Mouse (Mus musculus) liver, embryonic 16.5 days (tissue): ENCODE results near the gene C1qtnf6. TPM values are rescaled to one million over a fixed set of nuclear protein-coding genes. Genes with fewer than 3 reads are reported as not detected.
A peak's percentile ranks its signal among the peaks of the same experiment; 100 is the strongest.

Experiments used
- ATAC-seq: fragments of 200-750 bp; cut with Nextera tagmentation; 2 replicates; pipeline ENCODE4 v1.8.0; 2017; ENCODE audit warnings: low read depth, mild to moderate bottlenecking, moderate number of reproducible peaks, moderate library complexity
- H3K27ac ChIP-seq: fragments of 300-500 bp; sonication (generic); 2 replicates; pipeline ENCODE4 v1.5.1; 2014; ENCODE audit warnings: mild to moderate bottlenecking, low read length
- H3K27me3 ChIP-seq: fragments of 300-500 bp; sonication (generic); 2 replicates; pipeline ENCODE4 v1.6.1; 2014; ENCODE audit warnings: low read depth, low read length, mixed read lengths; ENCODE audit not compliant: control insufficient read depth, insufficient read depth
- H3K36me3 ChIP-seq: fragments of 300-500 bp; sonication (generic); 2 replicates; pipeline ENCODE4 v1.6.1; 2014; ENCODE audit warnings: mild to moderate bottlenecking; ENCODE audit not compliant: control insufficient read depth, insufficient read depth
- H3K4me1 ChIP-seq: fragments of 300-500 bp; sonication (generic); 2 replicates; pipeline ENCODE4 v1.6.1; 2014; ENCODE audit warnings: low read depth, low read length, mixed read lengths; ENCODE audit not compliant: control insufficient read depth
- H3K4me2 ChIP-seq: fragments of 300-500 bp; sonication (generic); 2 replicates; pipeline ENCODE4 v1.6.1; 2014; ENCODE audit warnings: low read depth, low read length, mixed read lengths
- H3K4me3 ChIP-seq: fragments of 300-500 bp; sonication (generic); 2 replicates; pipeline ENCODE4 v1.5.1; 2014; ENCODE audit warnings: low read depth, mild to moderate bottlenecking, low read length
- H3K9ac ChIP-seq: fragments of 300-500 bp; sonication (generic); 2 replicates; pipeline ENCODE4 v1.6.1; 2014; ENCODE audit warnings: low read depth, low read length
- H3K9me3 ChIP-seq: fragments of 300-500 bp; sonication (generic); replicated peaks from 2 replicates; pipeline ENCODE4 v1.6.1; 2016; ENCODE audit warnings: low read length; ENCODE audit not compliant: control insufficient read depth
- WGBS: fragments of 180-500 bp; shearing (Covaris S2); extraction: QIAGEN DNeasy Blood & Tissue Kit; methylation state at CpG from one replicate; pipeline ENCODE4 v1.1.7; 2014; ENCODE audit not compliant: insufficient replicate concordance; 5-methylcytosine and 5-hydroxymethylcytosine counted together
- polyA plus RNA-seq: library from polyadenylated mRNA; unstranded; fragments of >200 nt; fragmentation: Nextera tagmentation; extraction: Ambion mirVana; gene quantifications from 2 replicates; pipeline ENCODE4 v1.2.1, GENCODE M21; 2015

The C1qtnf6 gene
- polyA plus RNA-seq, 1 experiment from 2014 or later = 5.3 TPM

DNA sequence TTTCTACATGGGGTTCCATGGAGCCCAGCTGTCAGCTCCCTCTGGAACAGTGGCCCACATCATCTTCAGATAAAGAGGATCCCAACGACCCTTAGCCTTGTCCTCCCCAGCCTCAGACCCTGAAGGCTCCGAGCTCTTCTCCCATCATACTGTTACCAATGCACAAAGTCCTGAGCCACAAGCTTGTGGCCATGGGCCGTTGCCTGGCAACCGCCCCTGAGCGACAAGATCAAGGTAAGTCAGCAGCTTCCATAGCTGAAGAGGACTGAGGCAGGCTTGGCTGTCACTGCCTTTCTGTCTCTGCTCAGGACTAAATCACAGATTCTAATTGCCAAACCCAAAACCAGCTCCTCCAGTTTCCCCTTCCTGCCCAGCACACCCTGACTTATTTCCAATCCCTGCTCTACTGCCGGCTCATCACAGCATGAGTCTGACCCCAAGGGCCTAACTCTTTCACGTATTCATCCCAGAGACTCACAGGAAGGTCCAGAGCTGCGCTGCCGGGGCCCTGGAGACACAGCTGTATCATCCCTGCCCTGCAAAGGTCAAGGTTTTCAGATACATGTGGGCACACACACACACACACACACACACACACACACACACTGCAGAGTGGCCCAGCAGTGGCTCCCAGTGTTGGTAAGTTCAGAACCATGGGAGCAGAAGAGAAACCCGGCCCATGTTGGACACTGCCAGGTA lies 4.7 kb upstream of the C1qtnf6 start:
- WGBS = 50% methylated on average over 10 of the region's 10 CpGs

DNA sequence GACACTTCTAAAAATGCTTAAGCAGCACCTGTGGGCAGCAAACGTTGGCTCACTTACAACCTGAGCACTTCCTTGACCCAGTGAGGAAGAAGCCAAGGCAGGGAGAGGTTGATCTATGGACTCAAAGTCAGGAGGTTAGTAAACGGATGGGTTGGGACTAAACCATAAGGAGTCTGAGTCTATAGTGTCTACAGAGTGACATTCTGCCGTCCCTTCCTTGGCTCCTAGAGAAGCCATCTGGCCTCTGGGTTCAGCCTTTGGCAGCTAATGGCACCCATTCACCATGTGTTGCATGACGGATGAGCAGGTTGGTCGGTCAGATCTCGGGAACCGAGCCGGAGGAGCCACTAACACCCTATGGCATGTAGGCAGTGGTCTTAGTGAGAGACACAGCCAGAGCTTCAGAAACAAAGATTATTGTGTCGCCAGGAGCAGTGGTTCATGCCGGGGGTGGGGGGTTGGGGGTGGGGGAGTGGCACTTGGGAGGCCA lies 2.2 kb upstream of the C1qtnf6 start:
- H3K9ac ChIP-seq = no peak overlapping the region
- no peak for ATAC-seq
- no peak overlapping the region for H3K4me3 ChIP-seq
- H3K9me3 ChIP-seq = no peaks in the 10 kb centered on the region
- no peaks in the 10 kb centered on the region for H3K27me3 ChIP-seq
- H3K4me1 ChIP-seq = peaks cover 5% of the 10 kb centered on the region
- WGBS = 55% methylated on average over 10 of the region's 10 CpGs
- peak overlapping the region; percentile 90 for H3K27ac ChIP-seq
- no peak overlapping the region for H3K4me2 ChIP-seq
- no peaks in the 10 kb centered on the region for H3K36me3 ChIP-seq

More for the DNA sequence above, 4.7 kb upstream of the C1qtnf6 start:
- Histone ChIP-seq H3K4me3 (no peak overlapping the region), H3K4me1 (peaks cover 5% of the 10 kb centered on the region), H3K27me3 (no peaks in the 10 kb centered on the region), H3K9ac (no peak overlapping the region), H3K27ac (no peak overlapping the region), H3K4me2 (no peak overlapping the region), H3K9me3 (no peaks in the 10 kb centered on the region), H3K36me3 (no peaks in the 10 kb centered on the region)
- ATAC-seq = no peak

GRCm38 (mm10) chr15:78532566-78533345 lies 1.5 kb upstream of the C1qtnf6 start:
- H3K27ac ChIP-seq = peak overlapping the region; percentile 90
- peak; percentile 51 for ATAC-seq
- H3K4me1 ChIP-seq = peaks cover 5% of the 10 kb centered on the region
- H3K9ac ChIP-seq = no peak overlapping the region
- no peak overlapping the region for H3K4me3 ChIP-seq
- H3K4me2 ChIP-seq = peak overlapping the region; percentile 49
- no peaks in the 10 kb centered on the region for H3K9me3 ChIP-seq
- H3K36me3 ChIP-seq = no peaks in the 10 kb centered on the region
- 50% methylated on average over 10 of the region's 10 CpGs for WGBS
- H3K27me3 ChIP-seq = no peaks in the 10 kb centered on the region

DNA sequence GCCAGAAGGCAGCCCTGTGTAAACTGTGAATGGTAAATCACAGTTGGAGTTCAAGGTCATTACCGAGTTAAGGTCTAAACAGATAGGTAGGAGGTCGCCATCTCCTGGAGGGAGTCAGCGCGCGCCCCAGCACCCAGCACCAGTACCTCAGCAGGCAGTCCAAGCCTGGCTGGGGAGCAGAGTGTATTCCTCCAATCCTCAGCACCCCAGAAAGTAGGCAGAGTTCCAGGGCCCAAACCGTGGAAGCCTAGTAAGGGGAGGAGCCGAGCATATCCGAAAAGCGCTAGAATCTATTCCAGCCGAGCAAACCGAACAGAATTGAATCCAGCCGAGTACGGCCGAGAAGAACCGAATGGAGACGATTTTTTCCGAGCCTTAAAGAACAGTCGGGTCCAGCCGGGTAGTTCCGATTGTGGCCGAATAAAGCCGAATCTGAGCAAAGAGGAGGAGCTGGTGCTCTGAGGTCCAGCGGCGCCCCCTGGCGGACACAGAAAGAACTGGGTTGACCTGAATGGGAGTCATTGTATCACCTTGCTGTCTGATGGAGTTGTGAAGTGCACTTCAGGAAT lies 769 bp upstream of the C1qtnf6 start:
- Histone ChIP-seq H3K9ac (peak overlapping the region; percentile 24; the same call in 1 of the 2 replicates), H3K9me3 (no peaks in the 10 kb centered on the region), H3K27me3 (no peaks in the 10 kb centered on the region), H3K4me1 (peaks cover 5% of the 10 kb centered on the region), H3K4me2 (peak overlapping the region; percentile 49), H3K27ac (peak overlapping the region; percentile 90), H3K36me3 (no peaks in the 10 kb centered on the region), H3K4me3 (peak overlapping the region; percentile 38)
- WGBS = under 1% methylated on average over 25 of the region's 25 CpGs
- peak; percentile 82 for ATAC-seq

GRCm38 (mm10) chr15:78531451-78531720 lies 170 bp upstream of the C1qtnf6 start:
- H3K4me1 ChIP-seq = peaks cover 5% of the 10 kb centered on the region
- peak overlapping the region; percentile 24; the same call in 1 of the 2 replicates for H3K9ac ChIP-seq
- peak overlapping the region; percentile 38; the same call in 1 of the 2 replicates for H3K4me3 ChIP-seq
- WGBS = 58% methylated on average over 4 of the region's 4 CpGs
- no peaks in the 10 kb centered on the region for H3K36me3 ChIP-seq
- no peaks in the 10 kb centered on the region for H3K9me3 ChIP-seq
- no peak for ATAC-seq
- peak overlapping the region; percentile 90 for H3K27ac ChIP-seq
- H3K4me2 ChIP-seq = peak overlapping the region; percentile 49
- H3K27me3 ChIP-seq = no peaks in the 10 kb centered on the region

- Histone ChIP-seq H3K4me3 (no peak overlapping the region), H3K36me3 (no peaks in the 10 kb centered on the region), H3K27ac (no peak overlapping the region), H3K9ac (no peak overlapping the region), H3K4me2 (no peak overlapping the region), H3K9me3 (no peaks in the 10 kb centered on the region), H3K4me1 (peaks cover 5% of the 10 kb centered on the region), H3K27me3 (no peaks in the 10 kb centered on the region)
- WGBS = 36% methylated on average over 3 of the region's 3 CpGs
- no peak for ATAC-seq
Measured at GRCm38 (mm10) chr15:78530141-78530540, 1.1 kb downstream of the C1qtnf6 start.

DNA sequence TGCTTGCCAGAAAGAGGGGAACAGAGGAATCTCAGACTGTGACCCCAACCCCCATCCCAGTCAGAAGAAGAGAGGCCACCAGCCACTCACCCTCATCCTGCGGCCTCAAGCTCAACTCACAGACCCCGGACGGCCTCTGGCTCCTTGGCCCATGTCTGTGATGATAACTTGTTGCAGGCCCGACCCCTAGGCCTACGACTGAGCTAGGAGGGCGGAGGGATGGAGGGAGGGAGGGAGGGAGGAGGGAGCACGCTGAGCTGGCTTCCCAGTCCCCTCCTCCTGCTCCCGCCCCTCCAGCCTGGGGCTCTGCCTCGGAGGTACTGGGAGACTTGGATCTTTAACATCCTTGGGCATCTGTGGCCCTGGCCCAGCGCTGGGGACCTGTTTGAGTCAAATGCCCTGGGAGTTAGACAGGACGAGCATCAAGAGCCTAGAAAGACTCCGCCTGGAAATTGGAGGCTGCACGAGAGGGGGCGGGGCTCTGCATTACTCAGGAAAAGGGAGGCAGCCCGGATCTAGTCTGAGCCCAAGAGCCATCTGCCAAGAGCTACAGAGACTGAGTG lies 1.7 kb downstream of the C1qtnf6 start:
- 21% methylated on average over 15 of the region's 15 CpGs for WGBS
- Histone ChIP-seq H3K9me3 (no peaks in the 10 kb centered on the region), H3K4me1 (peaks cover 5% of the 10 kb centered on the region), H3K4me3 (peak overlapping the region; percentile 38), H3K27me3 (no peaks in the 10 kb centered on the region), H3K36me3 (no peaks in the 10 kb centered on the region), H3K9ac (peak overlapping the region; percentile 25), H3K27ac (peak overlapping the region; percentile 24; the same call in 1 of the 2 replicates), H3K4me2 (peak overlapping the region; percentile 41)
- ATAC-seq = 0 out of 2 replicates have a peak, but pooled peaks have one; percentile 15

- Histone ChIP-seq H3K4me3 (peak overlapping the region; percentile 38), H3K27ac (peak overlapping the region; percentile 24; the same call in 1 of the 2 replicates), H3K27me3 (no peaks in the 10 kb centered on the region), H3K4me1 (peaks cover 5% of the 10 kb centered on the region), H3K9me3 (no peaks in the 10 kb centered on the region), H3K36me3 (no peaks in the 10 kb centered on the region), H3K9ac (no peak overlapping the region), H3K4me2 (peak overlapping the region; percentile 41)
- WGBS = 19% methylated on average over 11 of the region's 11 CpGs
- no peak for ATAC-seq
Measured at GRCm38 (mm10) chr15:78528726-78529411, 2.3 kb downstream of the C1qtnf6 start.
